Mouse (Mus musculus): ENCODE results near the gene Gm10638.

The Gm10638 gene

GRCm38 (mm10) chr8:86745221-86745934 is at the start of gene Gm10638, which contains the start of gene Siah1a:
Gene Gm10638, plus strand, starts transcription at chr8:86745699.
Gene Siah1a, minus strand, starts transcription at chr8:86745934.
- peak; percentile 77 for DNase-seq (ENCODE audit: low read depth)

- DNase-seq (ENCODE audit: low read depth): no peak
Measured at GRCm38 (mm10) chr8:86695703-86696102, 49.8 kb upstream of the Gm10638 start.

- DNase-seq (ENCODE audit: low read depth): no peak
Measured at GRCm38 (mm10) chr8:86698811-86699421, 46.6 kb upstream of the Gm10638 start.

GRCm38 (mm10) chr8:86699471-86699870 is 46.0 kb upstream of the Gm10638 start:
- DNase-seq (ENCODE audit: low read depth): no peak

- DNase-seq (ENCODE audit: low read depth): no peak
Measured at GRCm38 (mm10) chr8:86702453-86702852, 43.0 kb upstream of the Gm10638 start.

- DNase-seq (ENCODE audit: low read depth): no peak
Measured at GRCm38 (mm10) chr8:86705317-86705716, 40.2 kb upstream of the Gm10638 start.

- DNase-seq (ENCODE audit: low read depth): no peak
Measured at GRCm38 (mm10) chr8:86706756-86707155, 38.7 kb upstream of the Gm10638 start.

- DNase-seq (ENCODE audit: low read depth): no peak
Measured at GRCm38 (mm10) chr8:86707873-86708272, 37.6 kb upstream of the Gm10638 start.

- DNase-seq (ENCODE audit: low read depth): no peak
Measured at GRCm38 (mm10) chr8:86712594-86712993, 32.9 kb upstream of the Gm10638 start.

- DNase-seq (ENCODE audit: low read depth): no peak
Measured at GRCm38 (mm10) chr8:86713407-86714188, 31.9 kb upstream of the Gm10638 start.

GRCm38 (mm10) chr8:86718332-86718994 is 27.0 kb upstream of the Gm10638 start:
- DNase-seq (ENCODE audit: low read depth): no peak

GRCm38 (mm10) chr8:86719368-86719767 is 26.1 kb upstream of the Gm10638 start:
- DNase-seq (ENCODE audit: low read depth): no peak

- DNase-seq (ENCODE audit: low read depth): peak; percentile 32
Measured at GRCm38 (mm10) chr8:86720756-86721459, 24.6 kb upstream of the Gm10638 start.

- no peak for DNase-seq (ENCODE audit: low read depth)
Measured at GRCm38 (mm10) chr8:86721490-86721889, 24.0 kb upstream of the Gm10638 start.

GRCm38 (mm10) chr8:86726959-86727358 is 18.5 kb upstream of the Gm10638 start:
- DNase-seq (ENCODE audit: low read depth): no peak

GRCm38 (mm10) chr8:86728224-86728950 is 17.1 kb upstream of the Gm10638 start:
- DNase-seq (ENCODE audit: low read depth): no peak

- no peak for DNase-seq (ENCODE audit: low read depth)
Measured at GRCm38 (mm10) chr8:86730303-86730702, 15.2 kb upstream of the Gm10638 start.

GRCm38 (mm10) chr8:86730860-86731259 is 14.6 kb upstream of the Gm10638 start:
- no peak for DNase-seq (ENCODE audit: low read depth)

- no peak for DNase-seq (ENCODE audit: low read depth)
Measured at GRCm38 (mm10) chr8:86734171-86734570, 11.3 kb upstream of the Gm10638 start.

GRCm38 (mm10) chr8:86734954-86735353 is 10.5 kb upstream of the Gm10638 start:
- DNase-seq (ENCODE audit: low read depth): no peak
